9 mouse cellular contexts compared by ENCODE assay signal in the genomic region with DNA sequence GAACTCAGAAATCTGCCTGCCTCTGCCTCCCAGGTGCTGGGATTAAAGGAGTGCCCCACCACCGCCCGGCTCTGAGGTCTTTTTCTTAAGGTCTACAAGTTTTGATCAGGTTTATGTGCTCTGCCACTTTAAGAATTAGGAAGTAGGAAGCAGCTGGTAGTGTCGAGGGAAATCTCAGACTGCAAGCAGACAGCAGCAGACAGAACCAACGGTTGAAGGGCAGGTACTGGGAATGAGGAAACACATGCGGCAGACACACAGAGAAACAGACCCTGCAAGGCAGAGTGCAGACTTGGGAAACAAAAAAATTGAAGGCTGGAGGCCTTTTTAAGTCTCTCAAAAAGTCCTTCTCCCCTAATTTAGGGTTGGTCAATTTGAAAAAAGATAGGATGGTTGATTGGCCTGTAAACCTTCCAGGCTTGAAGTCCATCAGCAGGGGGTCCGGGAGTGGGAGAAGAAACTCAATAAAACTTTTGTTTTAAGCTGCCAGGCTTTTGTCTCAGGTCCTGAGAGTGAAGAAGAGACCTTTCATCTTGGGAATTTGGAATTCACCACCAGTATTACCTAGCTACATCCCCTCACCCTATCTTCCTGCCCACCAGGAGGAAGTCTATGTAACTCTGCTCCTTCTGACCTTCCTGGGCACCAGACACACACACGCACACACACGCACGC. TPM values are rescaled to one million over a fixed set of nuclear protein-coding genes. Genes with fewer than 3 reads are reported as not detected.
DNase-seq lines count a peak whose midpoint lies in the region; ATAC-seq and TF ChIP-seq lines count a peak whose summit lies in the region.
"Had no signal": no experiment of that assay in that cellular context is flagged by ENCODE, and none has a peak within 500 bp of the region (broad histone marks: within the 10 kb centered on the region; RNA-seq: fewer than 3 reads in every experiment).

No protein-coding gene starts in this region.

- no peak for TF ChIP-seq EP300 in heart, adult 2 months (IDR thresholded peaks at IDR 0.05; ENCODE audit: insufficient read depth, low read depth, low read length)
- TF ChIP-seq EP300 in stomach, postnatal 0 days (optimal IDR thresholded peaks at IDR 0.05): no peak

- peak overlapping the region; percentile 98 for H3K27ac ChIP-seq in heart, adult 2 months
- H3K27ac ChIP-seq in lung, embryonic 15.5 days: peak overlapping the region; percentile 58
- H3K27ac ChIP-seq in limb, embryonic 14.5 days (replicated peaks; ENCODE audit: low read depth, low read length): peak overlapping the region; percentile 46; the same call in 1 of the 2 replicates
- peak overlapping the region; percentile 63 for H3K27ac ChIP-seq in stomach, postnatal 0 days (replicated peaks)

- peaks cover 2% of the 10 kb centered on the region; the same call in 1 of the 2 replicates for H3K36me3 ChIP-seq in heart, adult 2 months (ENCODE audit: control insufficient read depth, insufficient read depth, low read length)
- no peaks in the 10 kb centered on the region for H3K36me3 ChIP-seq in lung, embryonic 15.5 days
- no peaks in the 10 kb centered on the region for H3K36me3 ChIP-seq in limb, embryonic 14.5 days (ENCODE audit: control insufficient read depth, insufficient read depth, low read length)
- H3K36me3 ChIP-seq in stomach, postnatal 0 days (ENCODE audit: control insufficient read depth, insufficient read depth, low read length): no peaks in the 10 kb centered on the region

- TF ChIP-seq CTCF in heart, adult 2 months (IDR thresholded peaks at IDR 0.05): no peak
- TF ChIP-seq CTCF in stomach, postnatal 0 days (IDR thresholded peaks at IDR 0.05; ENCODE audit: low read depth): no peak

- no peak overlapping the region for H3K9ac ChIP-seq in heart, adult 2 months (ENCODE audit: low read depth, low read length)
- H3K9ac ChIP-seq in lung, embryonic 15.5 days: no peak overlapping the region
- H3K9ac ChIP-seq in limb, embryonic 14.5 days (ENCODE audit: low read depth, low read length, severe bottlenecking): no peak overlapping the region
- no peak overlapping the region for H3K9ac ChIP-seq in stomach, postnatal 0 days (ENCODE audit: low read length)

- peaks cover 28% of the 10 kb centered on the region for H3K4me1 ChIP-seq in heart, adult 2 months (ENCODE audit: control insufficient read depth, insufficient read depth, low read length)
- H3K4me1 ChIP-seq in lung, embryonic 15.5 days: peaks cover 54% of the 10 kb centered on the region
- H3K4me1 ChIP-seq in limb, embryonic 14.5 days (ENCODE audit: control insufficient read depth, insufficient read depth, low read length): peaks cover 31% of the 10 kb centered on the region
- peaks cover 11% of the 10 kb centered on the region for H3K4me1 ChIP-seq in stomach, postnatal 0 days (replicated peaks; ENCODE audit: control insufficient read depth, insufficient read depth)

- DNase-seq in heart, adult 2 months: no peak
- DNase-seq in heart, postnatal 10 days: no peak
- no peak for DNase-seq in lung, postnatal 10 days
- DNase-seq in limb, embryonic 14.5 days (ENCODE audit: low spot score): no peak
- DNase-seq in stomach, postnatal 0 days (ENCODE audit: low spot score): no peak
- DNase-seq in testis, postnatal 10 days (ENCODE audit: low spot score): no peak
- DNase-seq in right cerebral cortex, postnatal 36 days (ENCODE audit: low spot score in 2 of 2): no peak
- DNase-seq: cerebellum, postnatal 10 days had no signal

- no peak overlapping the region; the same call in 1 of the 2 replicates for H3K4me3 ChIP-seq in heart, adult 2 months
- no peak overlapping the region for H3K4me3 ChIP-seq in lung, embryonic 15.5 days
- no peak overlapping the region for H3K4me3 ChIP-seq in limb, embryonic 14.5 days (replicated peaks; ENCODE audit: low read length)
- H3K4me3 ChIP-seq in stomach, postnatal 0 days (ENCODE audit: low read depth, low read length): no peak overlapping the region

- H3K79me2 ChIP-seq in heart, adult 2 months (replicated peaks; ENCODE audit: control insufficient read depth, insufficient read depth, low read length): no peaks in the 10 kb centered on the region

- WGBS in heart, adult 2 months: 36% methylated on average over 9 of the region's 9 CpGs
- WGBS in lung, embryonic 15.5 days: 59% methylated on average over 9 of the region's 9 CpGs
- WGBS in limb, embryonic 14.5 days: 57% methylated on average over 9 of the region's 9 CpGs
- WGBS in stomach, postnatal 0 days: 58% methylated on average over 9 of the region's 9 CpGs

- no peak for TF ChIP-seq POLR2A in heart, adult 2 months (IDR thresholded peaks at IDR 0.05; ENCODE audit: insufficient read depth, low read depth, low read length)
- TF ChIP-seq POLR2A in limb, embryonic 14.5 days (IDR thresholded peaks at IDR 0.05; ENCODE audit: borderline replicate concordance, extremely low read depth, insufficient read depth, insufficient read length): no peak

- H3K27me3 ChIP-seq in heart, adult 2 months (ENCODE audit: control insufficient read depth, insufficient read depth, low read length): no peaks in the 10 kb centered on the region
- no peaks in the 10 kb centered on the region for H3K27me3 ChIP-seq in lung, embryonic 15.5 days
- H3K27me3 ChIP-seq in limb, embryonic 14.5 days (ENCODE audit: control insufficient read depth, insufficient read depth, low read length): no peaks in the 10 kb centered on the region
- no peaks in the 10 kb centered on the region for H3K27me3 ChIP-seq in stomach, postnatal 0 days (ENCODE audit: control insufficient read depth, insufficient read depth, low read length)

- no peak for ATAC-seq in lung, embryonic 15.5 days (ENCODE audit: borderline replicate concordance, extremely low read depth, low FRiP score, low TSS enrichment)
- ATAC-seq in limb, embryonic 14.5 days (ENCODE audit: low FRiP score, low read depth): no peak
- no peak for ATAC-seq in stomach, postnatal 0 days (ENCODE audit: low FRiP score, low TSS enrichment)

- H3K4me2 ChIP-seq in lung, embryonic 15.5 days: no peak overlapping the region
- no peak overlapping the region for H3K4me2 ChIP-seq in limb, embryonic 14.5 days (replicated peaks; ENCODE audit: low read depth, low read length, severe bottlenecking)
- no peak overlapping the region for H3K4me2 ChIP-seq in stomach, postnatal 0 days (replicated peaks; ENCODE audit: low read depth)

- intact Hi-C loops in heart, adult 2 months (cut with DNase I): no loop called here
- intact Hi-C loops in heart, postnatal 10 days (cut with DNase I): no loop called here

- H3K9me3 ChIP-seq in lung, embryonic 15.5 days: no peaks in the 10 kb centered on the region
- H3K9me3 ChIP-seq in limb, embryonic 14.5 days (ENCODE audit: control insufficient read depth, low read length): no peaks in the 10 kb centered on the region
- H3K9me3 ChIP-seq in stomach, postnatal 0 days (ENCODE audit: control insufficient read depth, low read length): no peaks in the 10 kb centered on the region

RNA-seq across cellular contexts. Expression of gene Ccnd3, which starts 4.3 kb away (rescaled TPM):
- 10 to 100 TPM; 75.9 to 83.7 TPM for total RNA-seq in heart, adult 2 months (2021)
- 75.1 and 77.5 TPM in 2 replicates for polyA plus RNA-seq in heart, adult 2 months (2012; rRNA removed)
- 100 to 1,000 TPM; 119 to 132 TPM for total RNA-seq in heart, postnatal 10 days (2021)
- 286 and 294 TPM in 2 replicates for polyA plus RNA-seq in lung, embryonic 15.5 days (2015; fragmentation: Nextera tagmentation; extraction: Ambion mirVana)
- 349 and 415 TPM in 2 replicates for polyA plus RNA-seq in limb, embryonic 14.5 days (2012; rRNA removed)
- polyA plus RNA-seq in limb, embryonic 14.5 days (2014; fragmentation: Nextera tagmentation; extraction: Ambion mirVana): 513 and 520 TPM in 2 replicates
- 219 and 242 TPM in 2 replicates for polyA plus RNA-seq in stomach, postnatal 0 days (2015; fragmentation: Nextera tagmentation; extraction: Ambion mirVana)

RNA-seq across cellular contexts. Expression of gene Taf8, which starts 7.1 kb away (rescaled TPM):
- 10 to 100 TPM; 10.8 to 12.5 TPM for total RNA-seq in heart, adult 2 months (2021)
- polyA plus RNA-seq in heart, adult 2 months (2012; rRNA removed): 14.2 and 21.0 TPM in 2 replicates
- 10 to 100 TPM; 14.0 to 15.5 TPM for total RNA-seq in heart, postnatal 10 days (2021)
- polyA plus RNA-seq in lung, embryonic 15.5 days (2015; fragmentation: Nextera tagmentation; extraction: Ambion mirVana): 25.6 and 32.3 TPM in 2 replicates
- polyA plus RNA-seq in limb, embryonic 14.5 days (2012; rRNA removed): 46.4 and 52.2 TPM in 2 replicates
- 26.3 and 29.2 TPM in 2 replicates for polyA plus RNA-seq in limb, embryonic 14.5 days (2014; fragmentation: Nextera tagmentation; extraction: Ambion mirVana)
- 11.0 and 11.1 TPM in 2 replicates for polyA plus RNA-seq in stomach, postnatal 0 days (2015; fragmentation: Nextera tagmentation; extraction: Ambion mirVana)

Comparison
In these comparisons a context has a peak if more than half of its experiments do, and no peak if none do; other contexts are left out.
1. H3K27ac ChIP-seq: peak in every context shown above with its lines; median percentile 98 in heart, adult 2 months; 63 in stomach, postnatal 0 days; 58 in lung, embryonic 15.5 days; 46 in limb, embryonic 14.5 days.